Comparison of ENCODE assay signal across 30 mouse cellular contexts in genomic region chr11:58901080-58901479, GRCm38 (mm10). TPM values are rescaled to one million over a fixed set of nuclear protein-coding genes. Genes with fewer than 3 reads are reported as not detected.
A peak's percentile ranks its signal among the peaks of the same experiment; 100 is the strongest.
DNase-seq lines count a peak whose midpoint lies in the region; ATAC-seq and TF ChIP-seq lines count a peak whose summit lies in the region.
"Had no signal": no experiment of that assay in that cellular context is flagged by ENCODE, and none has a peak within 500 bp of the region (broad histone marks: within the 10 kb centered on the region; RNA-seq: fewer than 3 reads in every experiment).

No protein-coding gene starts in this region.

- no peaks in the 10 kb centered on the region for H3K9me3 ChIP-seq in forebrain, embryonic 13.5 days (replicated peaks)
- no peaks in the 10 kb centered on the region for H3K9me3 ChIP-seq in forebrain, postnatal 0 days (ENCODE audit: low read length)
- 0 out of 2 replicates have a peak, but pooled peaks cover 3% of the 10 kb centered on the region for H3K9me3 ChIP-seq in erythroblast, embryonic 14.5 days (ENCODE audit: control insufficient read depth, low read length)
- H3K9me3 ChIP-seq in liver, embryonic 14.5 days (ENCODE audit: control insufficient read depth, low read length): no peaks in the 10 kb centered on the region
- H3K9me3 ChIP-seq: embryonic facial prominence, embryonic 10.5 days; forebrain, embryonic 12.5 days; heart, embryonic 10.5 days; neural tube, embryonic 15.5 days had no signal

- H3K4me2 ChIP-seq in forebrain, embryonic 13.5 days: no peak overlapping the region
- H3K4me2 ChIP-seq in forebrain, postnatal 0 days (ENCODE audit: low read depth): no peak overlapping the region
- peak overlapping the region; percentile 85 for H3K4me2 ChIP-seq in liver, embryonic 14.5 days (ENCODE audit: low read depth)
- H3K4me2 ChIP-seq: forebrain, embryonic 12.5 days; neural tube, embryonic 15.5 days had no signal

- H3K27me3 ChIP-seq in forebrain, embryonic 13.5 days: no peaks in the 10 kb centered on the region
- H3K27me3 ChIP-seq in forebrain, postnatal 0 days (ENCODE audit: insufficient read depth, low read length): no peaks in the 10 kb centered on the region
- no peaks in the 10 kb centered on the region for H3K27me3 ChIP-seq in erythroblast, embryonic 14.5 days (ENCODE audit: control insufficient read depth)
- H3K27me3 ChIP-seq in liver, embryonic 14.5 days (ENCODE audit: control insufficient read depth, insufficient read depth, low read length): no peaks in the 10 kb centered on the region
- H3K27me3 ChIP-seq: forebrain, embryonic 12.5 days; neural tube, embryonic 15.5 days had no signal

- peak overlapping the region; percentile 40 for H3K9ac ChIP-seq in forebrain, embryonic 13.5 days
- H3K9ac ChIP-seq in forebrain, postnatal 0 days: no peak overlapping the region
- no peak overlapping the region; the same call in 1 of the 2 replicates for H3K9ac ChIP-seq in liver, embryonic 14.5 days (replicated peaks)
- H3K9ac ChIP-seq: forebrain, embryonic 12.5 days; neural tube, embryonic 15.5 days had no signal

- peaks cover 21% of the 10 kb centered on the region for H3K4me1 ChIP-seq in forebrain, embryonic 13.5 days
- peaks cover 8% of the 10 kb centered on the region; the same call in 1 of the 2 replicates for H3K4me1 ChIP-seq in forebrain, postnatal 0 days (ENCODE audit: insufficient read depth)
- peaks cover 62% of the 10 kb centered on the region for H3K4me1 ChIP-seq in erythroblast, embryonic 14.5 days (ENCODE audit: control insufficient read depth)
- peaks cover 18 to 21% of the 10 kb centered on the region in 2 experiments for H3K4me1 ChIP-seq in liver, embryonic 14.5 days (replicated peaks; ENCODE audit: control insufficient read depth in 2 of 2, insufficient read depth in 2 of 2, low read length in 1 of 2)

- H3K4me3 ChIP-seq in forebrain, embryonic 13.5 days: no peak overlapping the region
- H3K4me3 ChIP-seq in forebrain, postnatal 0 days (ENCODE audit: low read depth, low read length): no peak overlapping the region
- H3K4me3 ChIP-seq in erythroblast, embryonic 14.5 days (replicated peaks): peak overlapping the region; percentile 42
- H3K4me3 ChIP-seq in liver, embryonic 14.5 days (ENCODE audit: insufficient read depth in 1 of 2, low read depth in 2 of 2, low read length in 2 of 2): peak overlapping the region in 1 of 2 experiments; percentile 17; a peak in 2 of 4 replicates
- H3K4me3 ChIP-seq: embryonic facial prominence, embryonic 10.5 days; forebrain, embryonic 12.5 days; heart, embryonic 10.5 days; layer of hippocampus, adult 2 months; myocyte; neural tube, embryonic 15.5 days had no signal

- no peak for DNase-seq in forebrain, postnatal 0 days
- DNase-seq in liver, embryonic 14.5 days (ENCODE audit: low read depth in 3 of 3, low spot score in 3 of 3): peak in 1 of 3 experiments; percentile 51
- DNase-seq in spleen, postnatal 36 days (ENCODE audit: low spot score in 2 of 2): peak; percentile 41 to 69
- DNase-seq in urinary bladder, postnatal 25 days (ENCODE audit: low spot score): no peak
- DNase-seq in kidney, postnatal 4 days: no peak
- DNase-seq: adrenal gland, postnatal 10 days; cerebellum, adult 9-10 months; gastrocnemius, postnatal 10 days; kidney, adult 9 months; kidney, postnatal 14 days; lung, adult 18-20 months; lung, postnatal 10 days; midbrain, embryonic 14.5 days; right cerebral cortex, adult 18-20 months; thymus, postnatal 14 days had no signal

- H3K27ac ChIP-seq in forebrain, embryonic 13.5 days: no peak overlapping the region
- H3K27ac ChIP-seq in forebrain, postnatal 0 days (ENCODE audit: low read depth, low read length): no peak overlapping the region
- peak overlapping the region; percentile 77 for H3K27ac ChIP-seq in liver, embryonic 14.5 days
- H3K27ac ChIP-seq: embryonic facial prominence, embryonic 10.5 days; forebrain, embryonic 12.5 days; heart, embryonic 10.5 days; hindbrain, postnatal 0 days; layer of hippocampus, adult 2 months; neural tube, embryonic 15.5 days had no signal

- no peak for TF ChIP-seq EP300 in liver, embryonic 14.5 days (IDR thresholded peaks at IDR 0.05; ENCODE audit: low read depth)

- ATAC-seq in forebrain, embryonic 13.5 days: no peak
- no peak for ATAC-seq in forebrain, postnatal 0 days
- ATAC-seq in liver, embryonic 14.5 days (ENCODE audit: insufficient read depth): peak; percentile 54
- ATAC-seq: hindbrain, postnatal 0 days; intestine, embryonic 16.5 days had no signal

- no peak for TF ChIP-seq CTCF in forebrain, postnatal 0 days (IDR thresholded peaks at IDR 0.05; ENCODE audit: low read depth)
- no peak for TF ChIP-seq CTCF in liver, embryonic 14.5 days (IDR thresholded peaks at IDR 0.05; ENCODE audit: low read depth)

- peaks cover 47% of the 10 kb centered on the region for H3K36me3 ChIP-seq in forebrain, embryonic 13.5 days (ENCODE audit: poor library complexity, severe bottlenecking)
- H3K36me3 ChIP-seq in forebrain, postnatal 0 days (ENCODE audit: insufficient read depth): peaks cover 35% of the 10 kb centered on the region
- peaks cover 67% of the 10 kb centered on the region for H3K36me3 ChIP-seq in erythroblast, embryonic 14.5 days (ENCODE audit: control insufficient read depth)
- peaks cover 56% of the 10 kb centered on the region for H3K36me3 ChIP-seq in liver, embryonic 14.5 days (replicated peaks; ENCODE audit: control insufficient read depth, insufficient read depth, low read depth)

RNA-seq across cellular contexts. Expression of gene Zfp39, which starts 2.9 kb away (rescaled TPM):
- polyA plus RNA-seq in forebrain, embryonic 13.5 days (2015; fragmentation: Nextera tagmentation; extraction: Ambion mirVana): 4.8 and 4.9 TPM in 2 replicates
- 13.0 and 13.2 TPM in 2 replicates for total RNA-seq in forebrain, postnatal 0 days (2014; rRNA removed)
- polyA plus RNA-seq in forebrain, postnatal 0 days (2015; fragmentation: Nextera tagmentation; extraction: Ambion mirVana): 4.4 and 7.0 TPM in 2 replicates
- polyA plus RNA-seq in erythroblast, embryonic 14.5 days (2012): 0.07 and 0.10 TPM in 2 replicates
- polyA plus RNA-seq in liver, embryonic 14.5 days (2012; rRNA removed): 3.9 and 4.6 TPM in 2 replicates
- polyA plus RNA-seq in liver, embryonic 14.5 days (2014; fragmentation: Nextera tagmentation; extraction: Ambion mirVana): 5.2 and 5.4 TPM in 2 replicates

RNA-seq across cellular contexts. Expression of gene Btnl10, which starts 16.6 kb away (rescaled TPM):
- polyA plus RNA-seq in forebrain, embryonic 13.5 days (2015; fragmentation: Nextera tagmentation; extraction: Ambion mirVana): not detected in 2 replicates
- total RNA-seq in forebrain, postnatal 0 days (2014; rRNA removed): 0.10 TPM in 1 of 2 replicates, not detected in the other
- not detected in 2 replicates for polyA plus RNA-seq in forebrain, postnatal 0 days (2015; fragmentation: Nextera tagmentation; extraction: Ambion mirVana)
- polyA plus RNA-seq in erythroblast, embryonic 14.5 days (2012): 3.0 and 3.5 TPM in 2 replicates
- 18.2 and 19.3 TPM in 2 replicates for polyA plus RNA-seq in liver, embryonic 14.5 days (2012; rRNA removed)
- polyA plus RNA-seq in liver, embryonic 14.5 days (2014; fragmentation: Nextera tagmentation; extraction: Ambion mirVana): 9.1 and 9.6 TPM in 2 replicates
- total RNA-seq: granulocyte monocyte progenitor cell, adult 5-6 weeks; hindbrain, postnatal 0 days; layer of hippocampus, adult 2 months; layer of hippocampus, postnatal 25 days had no signal
- polyA plus RNA-seq: embryonic facial prominence, embryonic 10.5 days; heart, embryonic 10.5 days; heart, embryonic 16.5 days; limb, embryonic 11.5 days; myocyte; small intestine, adult 2 months had no signal

RNA-seq across cellular contexts. Expression of gene 2810021J22Rik, which starts 34.1 kb away (rescaled TPM):
- 10.5 and 10.9 TPM in 2 replicates for polyA plus RNA-seq in forebrain, embryonic 13.5 days (2015; fragmentation: Nextera tagmentation; extraction: Ambion mirVana)
- total RNA-seq in forebrain, postnatal 0 days (2014; rRNA removed): 8.5 and 8.8 TPM in 2 replicates
- polyA plus RNA-seq in forebrain, postnatal 0 days (2015; fragmentation: Nextera tagmentation; extraction: Ambion mirVana): 5.3 and 8.2 TPM in 2 replicates
- polyA plus RNA-seq in erythroblast, embryonic 14.5 days (2012): 0.04 and 0.05 TPM in 2 replicates
- polyA plus RNA-seq in liver, embryonic 14.5 days (2012; rRNA removed): 0.92 and 1.5 TPM in 2 replicates
- polyA plus RNA-seq in liver, embryonic 14.5 days (2014; fragmentation: Nextera tagmentation; extraction: Ambion mirVana): 2.2 and 2.5 TPM in 2 replicates

RNA-seq across cellular contexts. Expression of gene Rnf187, which starts 37.6 kb away (rescaled TPM):
- 368 and 373 TPM in 2 replicates for polyA plus RNA-seq in forebrain, embryonic 13.5 days (2015; fragmentation: Nextera tagmentation; extraction: Ambion mirVana)
- 668 and 716 TPM in 2 replicates for total RNA-seq in forebrain, postnatal 0 days (2014; rRNA removed)
- polyA plus RNA-seq in forebrain, postnatal 0 days (2015; fragmentation: Nextera tagmentation; extraction: Ambion mirVana): 583 and 608 TPM in 2 replicates
- polyA plus RNA-seq in erythroblast, embryonic 14.5 days (2012): 58.5 and 75.1 TPM in 2 replicates
- 80.8 and 83.3 TPM in 2 replicates for polyA plus RNA-seq in liver, embryonic 14.5 days (2012; rRNA removed)
- polyA plus RNA-seq in liver, embryonic 14.5 days (2014; fragmentation: Nextera tagmentation; extraction: Ambion mirVana): 104 and 120 TPM in 2 replicates

RNA-seq across cellular contexts. Expression of gene Hist3h2ba, which starts 47.6 kb away (rescaled TPM):
- 315 and 321 TPM in 2 replicates for polyA plus RNA-seq in forebrain, embryonic 13.5 days (2015; fragmentation: Nextera tagmentation; extraction: Ambion mirVana)
- total RNA-seq in forebrain, postnatal 0 days (2014; rRNA removed): 446 and 960 TPM in 2 replicates
- 111 and 146 TPM in 2 replicates for polyA plus RNA-seq in forebrain, postnatal 0 days (2015; fragmentation: Nextera tagmentation; extraction: Ambion mirVana)
- 5.1 and 5.4 TPM in 2 replicates for polyA plus RNA-seq in erythroblast, embryonic 14.5 days (2012)
- 15.7 and 16.0 TPM in 2 replicates for polyA plus RNA-seq in liver, embryonic 14.5 days (2012; rRNA removed)
- 4.2 and 6.0 TPM in 2 replicates for polyA plus RNA-seq in liver, embryonic 14.5 days (2014; fragmentation: Nextera tagmentation; extraction: Ambion mirVana)

Comparison
In these comparisons a context has a peak if more than half of its experiments do, and no peak if none do; other contexts are left out.
1. DNase-seq: peak in spleen, postnatal 36 days (2 of 2); none in forebrain, postnatal 0 days (single experiment), urinary bladder, postnatal 25 days (single experiment) and kidney, postnatal 4 days (0 of 2).